Comparison of ENCODE assay signal across 8 mouse cellular contexts in genomic region chr2:38512308-38513182, GRCm38 (mm10). TPM values are rescaled to one million over a fixed set of nuclear protein-coding genes. Genes with fewer than 3 reads are reported as not detected.
DNase-seq lines count a peak whose midpoint lies in the region; ATAC-seq and TF ChIP-seq lines count a peak whose summit lies in the region.

No protein-coding gene starts in this region.

- peak overlapping the region; percentile 73 for H3K4me2 ChIP-seq in kidney, embryonic 15.5 days
- H3K4me2 ChIP-seq in stomach, postnatal 0 days (replicated peaks; ENCODE audit: low read depth) = peak overlapping the region; percentile 54

- H3K27ac ChIP-seq in layer of hippocampus, adult 2 months = peak overlapping the region; percentile 89
- no peak overlapping the region for H3K27ac ChIP-seq in cortical plate, adult 2 months (ENCODE audit: insufficient read depth, low read length)
- H3K27ac ChIP-seq in heart, embryonic 10.5 days = peak overlapping the region; percentile 98
- H3K27ac ChIP-seq in kidney, embryonic 15.5 days = peak overlapping the region; percentile 86
- H3K27ac ChIP-seq in stomach, postnatal 0 days (replicated peaks) = peak overlapping the region; percentile 95

- no peak for TF ChIP-seq POLR2A in cortical plate, adult 2 months (IDR thresholded peaks at IDR 0.05; ENCODE audit: extremely low read depth, insufficient read depth, low read length)

- 0 out of 2 replicates have a peak, but pooled peaks cover 5% of the 10 kb centered on the region for H3K36me3 ChIP-seq in heart, embryonic 10.5 days
- H3K36me3 ChIP-seq in kidney, embryonic 15.5 days = no peaks in the 10 kb centered on the region
- no peaks in the 10 kb centered on the region for H3K36me3 ChIP-seq in stomach, postnatal 0 days (ENCODE audit: control insufficient read depth, insufficient read depth, low read length)

- H3K9me3 ChIP-seq in heart, embryonic 10.5 days = no peaks in the 10 kb centered on the region
- no peaks in the 10 kb centered on the region for H3K9me3 ChIP-seq in kidney, embryonic 15.5 days (replicated peaks)
- H3K9me3 ChIP-seq in stomach, postnatal 0 days (ENCODE audit: control insufficient read depth, low read length) = no peaks in the 10 kb centered on the region

- H3K9ac ChIP-seq in kidney, embryonic 15.5 days = peak overlapping the region; percentile 82
- H3K9ac ChIP-seq in stomach, postnatal 0 days (ENCODE audit: low read length) = peak overlapping the region; percentile 88

- H3K4me3 ChIP-seq in layer of hippocampus, adult 2 months = peak overlapping the region; percentile 84
- H3K4me3 ChIP-seq in cortical plate, adult 2 months (ENCODE audit: insufficient read depth, low read length) = peak overlapping the region; percentile 82
- H3K4me3 ChIP-seq in heart, embryonic 10.5 days = peak overlapping the region; percentile 96
- H3K4me3 ChIP-seq in kidney, embryonic 15.5 days (replicated peaks) = peak overlapping the region; percentile 85
- peak overlapping the region; percentile 82 for H3K4me3 ChIP-seq in stomach, postnatal 0 days (ENCODE audit: low read depth, low read length)

- TF ChIP-seq CTCF in layer of hippocampus, adult 2 months (conservative IDR thresholded peaks at IDR 0.05) = no peak
- no peak for TF ChIP-seq CTCF in cortical plate, adult 2 months (IDR thresholded peaks at IDR 0.05; ENCODE audit: extremely low read depth, insufficient read depth, low read length)
- TF ChIP-seq CTCF in stomach, postnatal 0 days (IDR thresholded peaks at IDR 0.05; ENCODE audit: low read depth) = no peak

- peaks cover 7% of the 10 kb centered on the region; the same call in 1 of the 2 replicates for H3K27me3 ChIP-seq in heart, embryonic 10.5 days (ENCODE audit: insufficient read depth, poor library complexity, severe bottlenecking)
- no peaks in the 10 kb centered on the region for H3K27me3 ChIP-seq in kidney, embryonic 15.5 days
- no peaks in the 10 kb centered on the region for H3K27me3 ChIP-seq in stomach, postnatal 0 days (ENCODE audit: control insufficient read depth, insufficient read depth, low read length)

- TF ChIP-seq EP300 in stomach, postnatal 0 days (optimal IDR thresholded peaks at IDR 0.05) = no peak

- ATAC-seq in kidney, embryonic 15.5 days (replicated peaks; ENCODE audit: low FRiP score) = no peak
- ATAC-seq in stomach, postnatal 0 days (ENCODE audit: low FRiP score, low TSS enrichment) = peak; percentile 50; the same call in 1 of the 2 replicates

- WGBS in heart, embryonic 10.5 days = 27% methylated on average over 16 of the region's 16 CpGs
- 7% methylated on average over 16 of the region's 16 CpGs for WGBS in kidney, embryonic 15.5 days
- WGBS in stomach, postnatal 0 days = 2% methylated on average over 16 of the region's 16 CpGs

- DNase-seq in layer of hippocampus, adult 2 months (ENCODE audit: low spot score in 2 of 2) = peak; percentile 32 to 37
- no peak for DNase-seq in layer of hippocampus, postnatal 36 days
- DNase-seq in heart, embryonic 10.5 days (ENCODE audit: low spot score) = no peak
- peak; percentile 76 for DNase-seq in lung, postnatal 14 days
- DNase-seq in stomach, postnatal 0 days (ENCODE audit: low spot score) = peak; percentile 85
- DNase-seq in frontal cortex, postnatal 36 days (ENCODE audit: low spot score in 2 of 2) = no peak

- peaks cover 4% of the 10 kb centered on the region; the same call in 1 of the 2 replicates for H3K4me1 ChIP-seq in cortical plate, adult 2 months (ENCODE audit: control insufficient read depth, insufficient read depth, low read length)
- H3K4me1 ChIP-seq in heart, embryonic 10.5 days = peaks cover 49% of the 10 kb centered on the region
- peaks cover 51% of the 10 kb centered on the region for H3K4me1 ChIP-seq in kidney, embryonic 15.5 days
- H3K4me1 ChIP-seq in stomach, postnatal 0 days (replicated peaks; ENCODE audit: control insufficient read depth, insufficient read depth) = peaks cover 8% of the 10 kb centered on the region

RNA-seq across cellular contexts. Expression of gene Nek6, which starts 1.1 kb away (rescaled TPM):
- total RNA-seq in layer of hippocampus, adult 2 months (2021) = 10 to 100 TPM; 41.6 to 44.8 TPM
- 10 to 100 TPM; 40.8 to 42.7 TPM for total RNA-seq in layer of hippocampus, postnatal 36 days (2021)
- polyA plus RNA-seq in cortical plate, adult 2 months (2012; rRNA removed) = 30.0 and 30.2 TPM in 2 replicates
- 74.7 and 90.1 TPM in 2 replicates for polyA plus RNA-seq in heart, embryonic 10.5 days (2016; fragmentation: Nextera tagmentation; extraction: Ambion mirVana)
- polyA plus RNA-seq in kidney, embryonic 15.5 days (2015; fragmentation: Nextera tagmentation; extraction: Ambion mirVana) = 69.3 and 73.1 TPM in 2 replicates
- 43.7 and 43.8 TPM in 2 replicates for polyA plus RNA-seq in stomach, postnatal 0 days (2015; fragmentation: Nextera tagmentation; extraction: Ambion mirVana)

Comparison
In these comparisons a context has a peak if more than half of its experiments do, and no peak if none do; other contexts are left out.
1. DNase-seq: peak in layer of hippocampus, adult 2 months (2 of 2), lung, postnatal 14 days (single experiment) and stomach, postnatal 0 days (single experiment); none in layer of hippocampus, postnatal 36 days (0 of 2), heart, embryonic 10.5 days (single experiment) and frontal cortex, postnatal 36 days (0 of 2).
2. Peak in every context shown above with its lines, with median percentiles within 50 percentile points of each other: H3K4me3 ChIP-seq.